Mouse (Mus musculus): ENCODE measurements around the gene Rrp8.
A peak's percentile ranks its signal among the peaks of the same experiment; 100 is the strongest.
"Not testable (repeated sequence)": the region's sequence is repeated elsewhere in the genome, so short reads cannot be mapped to it uniquely, and the experiment has no call there.

The Rrp8 gene

DNA sequence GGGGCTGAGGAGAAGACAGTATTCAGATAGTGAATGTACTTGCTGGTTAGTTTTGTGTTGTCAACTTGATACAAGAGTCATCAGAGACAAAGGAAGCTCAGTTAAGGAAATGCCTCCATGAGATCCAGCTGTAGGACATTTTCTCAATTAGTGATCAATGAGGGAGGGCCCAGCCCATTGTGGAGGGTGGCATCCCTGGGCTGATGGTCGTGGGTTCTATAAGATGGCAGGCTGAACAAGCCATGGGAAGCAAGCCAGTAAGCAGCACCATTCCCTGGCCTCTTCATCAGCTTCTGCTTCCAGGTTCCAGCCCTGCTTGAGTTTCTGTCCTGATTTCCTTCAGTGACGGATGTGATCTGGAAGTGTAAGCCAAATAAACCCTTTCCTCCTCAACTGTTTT, 10.6 kb upstream of the Rrp8 start:
- no peak for DNase-seq (ENCODE audit: low read depth, low spot score)

DNA sequence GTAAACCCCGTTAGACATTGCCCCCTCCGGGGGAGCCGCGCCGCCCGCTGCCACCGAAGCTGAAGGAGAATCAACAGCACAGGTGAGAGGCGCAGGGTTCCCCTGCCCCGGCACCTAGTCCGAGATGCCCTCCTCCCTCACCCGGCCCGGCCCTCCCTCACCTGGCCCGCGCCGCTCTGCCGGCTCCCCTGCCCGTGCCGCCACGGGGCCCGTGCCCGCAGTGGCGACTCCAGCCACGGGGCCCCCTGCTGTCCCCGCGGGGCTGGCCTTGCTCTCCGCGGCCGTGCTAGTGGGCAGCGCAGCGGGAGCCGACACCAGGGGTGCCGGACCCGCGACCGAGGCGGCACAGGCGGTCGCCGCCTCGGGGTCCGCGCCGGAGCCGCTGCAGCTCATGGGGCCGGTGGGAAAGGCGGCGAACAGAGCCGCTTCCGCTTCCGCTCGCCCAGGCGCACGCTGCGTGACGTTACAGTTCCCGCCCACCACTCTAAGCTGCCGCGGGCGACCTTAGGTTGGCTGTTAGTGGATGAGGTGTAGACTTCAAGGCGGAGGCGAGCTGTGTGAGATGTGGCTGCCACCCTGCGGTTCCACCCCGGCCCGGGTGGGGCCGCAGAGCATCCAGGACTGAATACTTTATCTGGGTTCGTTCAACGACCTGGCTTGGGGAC, 6.9 kb upstream of the Rrp8 start, which contains the start of gene Taf10:
TSS of gene Taf10 (minus strand) at position 436 of the 665 bp plus-strand sequence.
- peak; percentile 95 for DNase-seq (ENCODE audit: low read depth, low spot score)

DNA sequence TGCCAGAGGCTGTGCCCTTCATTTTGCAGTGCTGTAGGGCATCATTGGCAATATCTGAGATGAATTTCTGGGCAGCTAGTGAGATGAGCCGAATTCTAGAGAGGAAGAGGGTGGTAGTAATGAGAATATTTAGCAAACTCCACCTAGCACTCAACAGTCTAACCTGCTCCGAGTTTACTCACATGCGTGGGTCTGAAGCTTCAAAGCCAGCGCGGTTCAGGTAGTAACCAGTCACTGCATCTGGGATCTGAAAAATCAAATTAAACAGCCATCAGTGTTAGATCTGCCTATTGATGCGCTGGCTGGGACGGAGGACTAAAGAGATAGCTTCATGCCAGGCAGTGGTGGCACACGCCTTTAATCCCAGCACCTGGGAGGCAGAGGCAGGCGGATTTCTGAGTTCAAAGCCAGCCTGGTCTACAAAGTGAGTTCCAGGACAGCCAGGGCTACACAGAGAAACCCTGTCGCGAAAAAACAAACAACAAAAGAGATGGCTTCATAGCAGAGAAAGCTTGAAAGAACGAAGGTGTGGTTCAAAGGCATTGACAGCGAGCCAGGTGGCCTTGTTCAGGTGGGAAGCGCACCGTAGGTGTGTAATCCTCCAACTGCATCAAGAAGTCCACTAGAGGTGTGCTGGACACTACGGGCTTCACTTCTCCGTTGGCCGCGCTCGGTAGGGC, 6.2 kb upstream of the Rrp8 start:
- DNase-seq (ENCODE audit: low read depth, low spot score) = not testable (repeated sequence)

DNA sequence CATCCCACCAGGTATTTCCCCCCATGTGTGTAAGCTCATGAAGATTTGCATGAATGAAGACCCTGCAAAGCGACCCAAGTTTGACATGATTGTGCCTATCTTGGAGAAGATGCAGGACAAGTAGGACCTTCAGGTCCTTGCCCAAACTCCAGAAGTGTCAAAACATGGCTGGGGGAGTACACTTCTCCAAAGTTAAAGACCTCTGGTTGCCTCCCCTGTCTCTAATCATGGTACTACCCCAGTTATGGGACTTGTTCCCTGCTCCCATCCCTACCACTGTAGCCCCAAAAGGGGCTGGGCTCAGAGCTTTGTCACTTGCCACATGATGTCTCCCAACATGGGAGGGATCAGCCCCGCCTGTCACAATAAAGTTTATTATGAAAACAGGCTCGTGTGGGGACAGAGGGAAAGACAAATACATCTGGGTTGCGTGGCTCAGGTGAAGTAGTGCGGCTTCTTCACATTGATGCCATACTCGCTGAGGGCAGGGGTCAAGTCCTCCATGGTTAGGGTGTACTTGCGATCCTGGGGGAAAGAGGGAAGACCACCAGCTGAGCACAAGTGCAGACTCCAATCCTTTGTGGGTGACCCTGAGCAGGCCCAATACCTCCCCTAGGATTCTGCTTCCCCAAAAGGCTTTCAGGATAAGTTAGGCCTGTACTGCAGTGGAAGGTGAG, 5.5 kb upstream of the Rrp8 start:
- DNase-seq (ENCODE audit: low read depth, low spot score) = not testable (repeated sequence)

DNA sequence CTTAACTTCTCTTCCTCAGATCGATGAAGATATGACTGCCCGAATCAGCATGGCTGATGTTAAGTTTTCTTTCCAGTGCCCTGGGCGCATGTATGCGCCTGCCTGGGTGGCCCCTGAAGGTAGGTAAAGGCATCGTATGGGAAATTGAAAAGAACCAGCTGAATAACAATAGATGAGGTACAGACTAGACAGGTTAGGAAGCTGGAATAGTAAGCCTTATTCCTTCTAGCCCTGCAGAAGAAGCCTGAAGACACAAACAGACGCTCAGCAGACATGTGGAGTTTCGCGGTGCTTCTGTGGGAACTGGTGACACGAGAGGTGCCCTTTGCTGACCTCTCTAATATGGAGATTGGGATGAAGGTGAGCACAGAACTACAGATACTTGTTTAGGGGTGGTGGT, 4.8 kb upstream of the Rrp8 start:
- DNase-seq (ENCODE audit: low read depth, low spot score) = no peak

DNA sequence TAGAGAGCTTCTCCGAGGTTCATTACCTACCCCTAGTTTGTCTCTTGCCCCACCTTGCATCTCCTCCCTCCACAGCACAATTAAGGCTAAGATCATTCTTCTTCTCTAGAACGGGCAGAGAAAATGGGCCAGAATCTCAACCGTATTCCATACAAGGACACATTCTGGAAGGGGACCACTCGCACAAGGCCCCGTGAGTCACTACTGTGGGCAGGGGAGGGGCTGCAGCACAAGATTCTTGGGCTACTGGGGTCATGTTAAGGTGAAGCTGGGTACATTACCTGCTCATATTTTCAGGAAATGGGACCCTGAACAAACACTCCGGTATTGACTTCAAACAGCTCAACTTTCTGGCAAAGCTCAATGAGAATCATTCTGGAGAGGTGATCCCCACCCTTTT, 3.7 kb upstream of the Rrp8 start:
- no peak for DNase-seq (ENCODE audit: low read depth, low spot score)

DNA sequence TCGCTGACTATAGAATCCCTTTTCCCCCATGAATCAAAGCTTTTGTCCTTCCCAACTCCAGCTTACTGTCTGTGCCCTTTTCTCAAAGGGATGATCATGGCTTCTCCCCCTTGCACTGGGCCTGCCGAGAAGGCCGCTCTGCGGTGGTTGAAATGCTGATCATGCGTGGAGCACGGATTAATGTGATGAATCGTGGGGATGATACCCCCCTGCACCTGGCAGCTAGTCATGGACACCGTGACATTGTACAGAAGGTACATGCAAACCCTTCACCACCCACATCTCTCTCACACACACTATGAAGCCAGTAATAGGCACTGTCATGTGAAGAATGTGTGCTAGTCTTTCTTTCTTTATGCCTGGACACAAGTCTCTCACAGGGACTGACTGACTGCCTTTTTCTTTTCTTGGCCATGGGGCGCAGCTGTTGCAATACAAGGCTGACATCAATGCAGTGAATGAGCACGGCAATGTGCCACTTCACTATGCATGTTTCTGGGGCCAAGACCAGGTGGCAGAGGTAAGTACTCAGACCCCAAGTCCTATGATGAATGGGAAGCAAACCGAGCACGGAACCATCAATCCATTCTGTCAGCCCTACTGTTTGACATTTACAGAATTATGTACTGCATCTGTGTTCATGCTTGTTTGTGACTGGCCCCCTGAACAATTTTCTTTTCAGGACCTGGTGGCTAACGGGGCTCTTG, 3.1 kb upstream of the Rrp8 start:
- no peak for DNase-seq (ENCODE audit: low read depth, low spot score)

DNA sequence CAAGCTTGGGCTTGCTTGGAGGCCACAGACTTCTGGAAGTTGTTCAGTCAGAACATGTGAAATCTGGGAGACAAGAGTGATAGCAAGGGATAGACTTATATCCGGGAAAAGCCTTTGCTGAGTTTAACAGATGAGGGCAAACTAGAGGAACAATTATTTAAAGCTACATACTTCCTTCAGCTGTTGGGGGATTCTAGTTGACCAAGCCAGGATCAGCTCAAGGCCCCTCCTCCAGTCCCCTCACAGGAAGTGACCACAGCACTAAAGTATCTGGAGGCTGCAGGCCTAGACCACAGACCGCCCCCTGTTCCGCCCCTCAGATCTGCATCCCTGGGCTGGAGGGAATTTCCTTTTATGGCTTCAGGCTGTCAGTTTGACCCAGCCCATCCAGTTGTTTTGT, 1.8 kb upstream of the Rrp8 start:
- peak; percentile 17 for DNase-seq (ENCODE audit: low read depth, low spot score)

DNA sequence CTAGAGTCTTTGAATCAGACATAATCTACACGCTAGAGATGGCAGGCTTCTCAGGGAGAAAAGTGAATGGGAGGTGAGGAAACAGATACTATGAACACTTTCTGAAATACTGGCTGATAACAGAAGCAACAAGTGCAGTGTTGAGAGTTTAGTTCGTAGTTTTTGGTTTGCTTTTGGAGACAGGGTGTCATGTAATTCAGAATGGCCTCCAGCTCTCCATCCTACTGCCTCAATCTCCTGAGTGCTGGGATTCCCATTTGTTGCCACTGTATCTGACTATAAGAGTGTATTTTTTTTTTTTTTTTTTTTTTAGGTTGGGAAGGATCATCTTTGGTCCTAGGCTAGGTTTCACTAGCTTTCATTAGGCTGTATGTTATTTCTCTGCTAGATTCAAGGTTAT, 1.1 kb upstream of the Rrp8 start:
- no peak for DNase-seq (ENCODE audit: low read depth, low spot score)

DNA sequence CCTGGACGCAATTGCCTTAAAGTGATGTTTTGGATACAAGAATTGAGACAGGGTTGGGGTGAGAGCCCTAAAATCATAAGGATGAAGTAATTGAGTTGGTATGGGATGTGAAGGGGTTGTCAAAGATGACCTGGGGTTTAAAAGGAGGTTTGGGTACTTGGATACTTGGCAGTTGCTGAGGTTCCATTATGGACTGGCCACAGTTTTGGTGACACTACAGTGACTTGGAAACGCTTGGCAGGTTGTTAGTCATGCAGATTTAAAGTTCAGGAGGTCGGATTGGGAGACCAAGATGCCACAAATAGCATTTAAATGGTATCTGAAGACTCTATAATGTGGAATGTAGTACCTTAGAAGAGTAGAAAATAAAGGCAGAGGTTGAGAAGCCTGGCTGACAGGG, 463 bp upstream of the Rrp8 start:
- no peak for DNase-seq (ENCODE audit: low read depth, low spot score)

DNA sequence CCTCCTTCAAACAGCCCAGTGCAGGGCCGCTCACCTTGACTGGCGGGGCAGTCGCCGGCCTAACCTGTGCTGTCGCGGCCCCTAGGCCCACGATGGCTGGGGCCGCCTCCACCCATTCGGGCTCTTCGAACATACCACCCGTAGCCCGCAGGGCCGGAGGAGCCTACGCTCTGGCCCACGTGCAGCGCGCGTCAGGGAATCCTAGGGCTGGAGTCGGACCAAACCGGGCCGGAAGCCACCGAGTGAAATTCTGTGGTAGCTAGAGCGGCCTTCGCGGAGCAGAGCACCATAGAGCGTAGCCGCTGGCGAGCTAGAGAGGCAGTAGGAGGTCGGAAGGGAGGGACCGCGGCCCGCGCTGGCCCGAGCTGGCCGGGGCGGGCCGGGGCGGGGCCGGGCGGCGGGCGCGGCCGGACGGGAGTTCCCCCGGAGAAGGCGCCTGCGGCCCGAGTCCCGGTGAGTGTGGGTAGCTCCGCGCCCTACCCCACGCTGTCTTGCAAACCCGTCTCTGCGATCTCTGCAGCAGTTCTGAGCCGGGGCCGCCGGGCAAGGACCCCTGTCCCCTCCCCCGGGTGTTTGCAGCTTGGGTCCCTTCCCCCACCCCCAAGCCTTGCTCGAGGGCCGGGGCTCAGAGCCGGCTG, 802 bp downstream of the Rrp8 start, which contains the start of gene Ilk:
TSS of gene Ilk (plus strand) at position 329 of the 638 bp plus-strand sequence.
- DNase-seq (ENCODE audit: low read depth, low spot score) = peak; percentile 90

DNA sequence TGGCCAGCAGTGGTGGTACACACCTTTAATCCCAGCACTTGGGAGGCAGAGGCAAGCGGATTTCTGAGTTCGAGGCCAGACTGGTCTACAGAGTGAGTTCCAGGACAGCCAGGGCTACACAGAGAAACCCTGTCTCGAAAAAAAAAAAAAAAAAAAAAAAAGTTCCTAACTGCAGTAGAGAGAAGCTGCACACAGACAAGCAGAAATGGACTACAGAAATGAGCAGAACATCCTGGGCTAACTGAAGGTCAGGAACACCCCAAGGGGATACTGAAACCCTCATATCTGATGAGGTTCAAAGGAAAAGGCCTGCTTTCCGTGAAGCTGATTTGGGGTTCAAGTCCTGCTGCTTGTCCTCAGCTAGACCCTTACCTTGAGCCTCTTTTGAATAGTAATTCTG, 1.7 kb downstream of the Rrp8 start:
- DNase-seq (ENCODE audit: low read depth, low spot score) = peak; percentile 19

DNA sequence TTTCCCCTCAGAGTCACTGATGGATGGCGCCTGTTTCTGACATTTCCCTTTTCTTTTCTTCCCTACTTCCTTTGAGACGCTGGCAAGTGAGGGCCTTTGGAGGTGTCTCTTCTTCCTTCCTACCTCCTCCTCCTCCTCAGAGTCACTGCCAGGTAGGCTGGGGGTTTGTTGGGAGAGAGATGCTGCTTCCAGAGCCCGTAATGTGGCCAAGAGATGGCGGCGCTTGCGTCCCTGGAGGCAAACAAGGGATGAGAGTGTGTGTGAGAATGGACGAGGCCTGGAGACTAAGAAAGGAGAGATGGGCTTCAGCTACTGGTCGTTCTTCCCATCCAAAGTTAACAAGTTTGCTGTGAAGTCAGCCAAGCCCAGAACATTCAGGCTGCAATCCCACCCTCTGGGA, 2.4 kb downstream of the Rrp8 start:
- DNase-seq (ENCODE audit: low read depth, low spot score) = no peak

DNA sequence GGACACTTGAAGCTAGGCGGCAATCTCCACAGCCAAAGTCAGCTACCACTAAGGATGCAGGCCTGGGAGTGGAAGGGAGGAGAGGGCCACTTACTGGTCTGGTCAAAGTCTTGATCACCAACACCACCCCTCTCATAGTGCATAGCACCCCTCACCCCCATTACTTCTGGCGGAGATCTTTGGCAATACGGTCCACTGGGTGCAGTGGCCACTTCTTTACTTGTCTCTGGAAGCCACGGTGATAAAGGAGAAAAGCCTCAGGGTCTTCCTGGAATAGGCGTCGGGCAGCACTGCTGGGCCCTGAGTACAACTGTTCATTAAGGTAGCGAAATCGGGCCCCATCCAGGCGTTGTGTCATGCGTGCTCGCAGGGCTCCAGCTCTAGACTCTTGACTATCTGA, 3.3 kb downstream of the Rrp8 start:
- no peak for DNase-seq (ENCODE audit: low read depth, low spot score)

DNA sequence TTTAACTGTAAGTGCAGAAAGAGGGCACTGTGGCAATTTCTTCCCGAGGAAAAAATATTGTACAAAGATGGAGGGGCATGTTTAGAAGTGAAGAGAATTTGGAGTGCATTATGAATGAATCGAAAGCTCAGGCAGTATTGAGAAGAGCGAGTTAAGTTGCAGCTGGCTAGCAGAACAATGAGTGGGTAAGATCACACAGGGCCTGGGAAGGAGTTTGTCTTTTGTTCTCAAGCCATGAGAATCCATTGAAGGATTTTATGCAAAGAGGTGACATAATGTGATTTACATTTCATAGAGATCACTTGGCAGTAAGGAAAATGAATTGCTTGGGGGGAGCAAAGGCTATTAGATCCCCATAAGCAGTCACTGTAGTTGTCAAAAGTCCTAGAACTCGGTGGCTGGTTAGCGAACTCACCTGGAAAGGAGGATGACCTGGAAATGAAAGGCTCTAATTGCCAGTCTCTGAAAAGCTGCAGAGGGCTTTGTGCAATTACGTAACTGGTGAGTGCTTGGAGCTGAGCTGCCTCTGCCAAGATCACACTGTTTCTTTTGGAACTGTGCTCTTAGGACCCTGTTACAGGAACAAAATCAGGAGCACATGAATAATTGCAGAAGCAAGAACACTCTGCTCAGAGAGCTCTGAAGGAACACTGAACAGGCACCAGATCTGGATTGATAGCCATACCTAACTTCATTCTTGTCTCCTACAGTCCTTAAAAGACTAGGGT, 8.3 kb downstream of the Rrp8 start:
- DNase-seq (ENCODE audit: low read depth, low spot score) = no peak

DNA sequence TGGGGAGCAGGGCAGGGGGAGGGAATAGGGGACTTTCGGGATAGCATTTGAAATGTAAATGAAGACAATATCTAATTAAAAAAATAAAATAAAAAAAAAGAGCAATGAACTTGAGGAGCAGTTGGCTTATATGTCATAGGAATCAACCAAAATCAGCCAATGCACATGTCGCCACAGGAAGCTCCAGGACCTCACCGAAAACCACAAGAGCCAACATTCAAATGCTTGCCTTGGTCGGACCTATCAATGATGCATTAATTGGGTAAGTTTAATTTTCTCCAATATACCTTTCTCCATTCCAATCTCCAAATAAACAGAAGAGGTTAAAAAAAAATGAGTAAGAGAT, 10.2 kb downstream of the Rrp8 start:
- DNase-seq (ENCODE audit: low read depth, low spot score) = no peak

DNA sequence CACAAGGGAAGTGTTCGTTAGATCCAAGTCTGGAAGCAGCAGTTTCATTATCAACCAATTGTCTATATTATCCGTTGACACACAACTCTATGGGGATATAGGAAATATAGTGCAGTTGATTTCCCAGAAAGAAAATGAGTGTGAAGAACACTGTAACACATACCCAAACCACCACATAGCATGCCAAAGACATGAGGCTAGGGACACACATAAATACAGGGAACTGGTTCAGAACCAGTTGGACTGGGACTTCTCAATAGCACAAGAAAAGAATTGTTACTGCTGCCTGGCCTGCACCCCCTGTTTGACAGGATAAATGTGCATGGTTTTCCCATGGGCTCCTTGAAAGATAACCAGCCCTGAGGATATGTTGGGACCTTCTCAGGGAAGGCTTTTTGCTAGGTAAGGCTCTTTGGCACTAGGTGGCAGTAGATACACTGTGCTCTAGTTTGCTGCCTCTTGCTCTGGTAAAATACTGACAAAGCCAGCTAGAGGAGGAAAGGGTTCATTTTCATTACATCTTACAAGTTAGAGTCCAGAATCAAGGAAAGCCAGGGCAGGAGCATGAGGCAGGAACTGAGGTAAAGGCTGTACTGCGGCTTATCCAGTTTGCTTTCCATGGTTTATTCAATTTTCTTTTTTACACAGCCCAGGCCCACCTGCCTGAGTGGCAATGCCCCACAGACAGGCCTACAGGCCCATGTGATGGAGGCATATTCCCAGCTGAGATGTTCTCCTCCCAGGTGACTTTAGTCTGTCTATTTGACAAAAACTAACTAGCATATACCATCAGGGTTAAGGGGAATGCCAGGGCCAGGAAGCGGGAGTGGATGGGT, 10.8 kb downstream of the Rrp8 start:
- DNase-seq (ENCODE audit: low read depth, low spot score) = peak; percentile 67

DNA sequence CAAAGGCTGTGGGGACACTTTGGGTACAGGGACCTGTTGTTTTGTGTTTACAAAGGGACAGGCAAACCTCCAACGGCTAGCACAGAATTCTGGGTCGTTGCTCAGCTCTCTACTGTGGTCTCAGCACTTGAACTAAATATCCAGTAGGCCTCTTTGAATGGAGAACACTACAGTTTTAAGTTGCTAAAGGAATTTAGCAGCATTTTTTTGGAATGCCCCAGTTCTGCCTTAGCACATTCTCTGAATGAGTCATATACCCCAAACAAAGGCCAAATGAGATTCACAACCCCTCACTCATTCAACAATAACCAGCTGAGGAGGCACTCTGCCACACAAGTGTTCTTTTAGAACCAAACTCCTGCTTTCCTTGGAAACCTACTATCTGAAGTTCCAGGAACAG, 15.3 kb downstream of the Rrp8 start:
- no peak for DNase-seq (ENCODE audit: low read depth, low spot score)

DNA sequence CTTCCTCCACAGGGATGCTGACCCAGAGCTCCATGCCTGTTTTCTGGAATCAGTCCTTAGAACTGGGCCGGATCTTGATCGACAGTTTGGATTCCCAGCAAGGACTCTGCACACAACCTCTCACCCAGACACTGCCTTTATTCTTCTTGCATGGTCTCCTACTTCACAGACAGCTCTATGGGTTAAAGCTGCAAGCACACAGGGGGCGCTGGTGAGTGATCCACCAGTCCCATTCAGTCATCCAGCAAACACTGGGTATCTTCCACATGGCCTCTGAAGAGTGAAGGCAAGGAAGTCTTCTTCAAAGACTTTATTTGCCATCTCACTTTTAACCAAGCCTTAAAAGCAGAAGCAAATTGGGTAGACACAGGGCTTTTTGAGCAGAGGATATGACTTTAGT, 21.8 kb downstream of the Rrp8 start:
- peak; percentile 16 for DNase-seq (ENCODE audit: low read depth, low spot score)

DNA sequence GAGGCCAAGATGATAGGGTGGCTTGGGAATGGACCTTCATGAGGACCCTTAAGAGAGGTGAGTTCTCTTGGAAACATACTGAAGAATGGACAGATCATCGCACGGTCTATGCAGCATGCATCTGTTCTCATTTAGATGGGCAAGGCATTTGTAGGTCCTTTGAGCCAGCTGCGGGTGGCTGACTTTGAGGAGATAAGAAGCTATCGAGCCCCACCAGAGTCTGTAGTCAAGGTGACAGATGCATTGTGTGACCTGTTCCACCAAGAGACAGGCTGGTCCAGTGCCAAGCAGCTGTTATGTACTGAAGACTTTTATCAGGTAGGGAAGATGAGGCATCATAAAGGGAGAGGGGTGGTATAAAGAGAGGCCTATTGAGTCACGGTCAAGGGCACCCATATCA, 28.5 kb downstream of the Rrp8 start:
- no peak for DNase-seq (ENCODE audit: low read depth, low spot score)
